Mouse (Mus musculus) forebrain, postnatal 0 days (tissue): Measurements from ENCODE around the gene Hoxd12. TPM values are rescaled to one million over a fixed set of nuclear protein-coding genes. Genes with fewer than 3 reads are reported as not detected.

ENCODE experiments used
- ATAC-seq: fragments of 200-750 bp; cut with Nextera tagmentation; 2 replicates; pipeline ENCODE4 v1.8.0; 2017; ENCODE audit warnings: mild to moderate bottlenecking, moderate library complexity
- DNase-seq: peaks from one replicate; pipeline ENCODE4 v3.0.0-alpha.2; 2015
- H3K27ac ChIP-seq: fragments of 300-500 bp; sonication (generic); 2 replicates; pipeline ENCODE4 v1.5.1; 2014; ENCODE audit warnings: low read depth, mild to moderate bottlenecking, antibody characterized with exemption, low read length, moderate library complexity, mixed read lengths
- H3K27me3 ChIP-seq: fragments of 300-500 bp; sonication (generic); 2 replicates; pipeline ENCODE4 v1.6.1; 2014; ENCODE audit warnings: mild to moderate bottlenecking, low read length, mixed read lengths; ENCODE audit not compliant: insufficient read depth
- H3K36me3 ChIP-seq: fragments of 300-500 bp; sonication (generic); 2 replicates; pipeline ENCODE4 v1.6.1; 2014; ENCODE audit warnings: mild to moderate bottlenecking, moderate library complexity; ENCODE audit not compliant: insufficient read depth
- H3K4me1 ChIP-seq: fragments of 300-500 bp; sonication (generic); 2 replicates; pipeline ENCODE4 v1.6.1; 2014; ENCODE audit warnings: antibody characterized with exemption; ENCODE audit not compliant: insufficient read depth
- H3K4me2 ChIP-seq: fragments of 300-500 bp; sonication (generic); 2 replicates; pipeline ENCODE4 v1.6.1; 2014; ENCODE audit warnings: low read depth, mild to moderate bottlenecking, moderate library complexity
- H3K4me3 ChIP-seq: fragments of 300-500 bp; sonication (generic); 2 replicates; pipeline ENCODE4 v1.5.1; 2014; ENCODE audit warnings: low read depth, low read length, mixed read lengths
- H3K9ac ChIP-seq: fragments of 300-500 bp; sonication (generic); 2 replicates; pipeline ENCODE4 v1.6.1; 2014; ENCODE audit warnings: mild to moderate bottlenecking
- H3K9me3 ChIP-seq: fragments of 300-500 bp; sonication (generic); 2 replicates; pipeline ENCODE4 v1.6.1; 2016; ENCODE audit warnings: low read length
- CTCF ChIP-seq: sonication (generic); IDR thresholded peaks from 2 replicates; pipeline ENCODE4 v1.5.1; 2016; ENCODE audit warnings: antibody characterized with exemption, control low read depth, low read depth
- WGBS: fragments of 180-500 bp; shearing (Covaris S2); extraction: QIAGEN DNeasy Blood & Tissue Kit; methylation state at CpG from one replicate; pipeline ENCODE4 v1.1.7; 2014; 5-methylcytosine and 5-hydroxymethylcytosine counted together
- microRNA counts: library from miRNA; unstranded; fragments of <30 nt; microRNA quantifications from one replicate; lab custom pipeline; 2015
- microRNA-seq, 2 experiments: library from miRNA; unstranded; fragments of <30 nt; microRNA quantifications; one replicate each; pipeline ENCODE4; 2016
- polyA plus RNA-seq: library from polyadenylated mRNA; unstranded; fragments of >200 nt; fragmentation: Nextera tagmentation; extraction: Ambion mirVana; gene quantifications from 2 replicates; pipeline ENCODE4 v1.2.1, GENCODE M21; 2015
- total RNA-seq: library from RNA; depleted of rRNA; stranded (reverse); fragments of >200 nt; gene quantifications from 2 replicates; pipeline ENCODE4 v1.2.3, GENCODE M21; 2014; rRNA removed

The Hoxd12 gene
- total and polyA plus RNA-seq, 2 experiments from 2014 or later, result not detected

GRCm38 (mm10) chr2:74724244-74725015, 49.6 kb downstream of the Hoxd12 start:
- Histone ChIP-seq H3K4me3 (no peak overlapping the region), H3K4me1 (no peaks in the 10 kb centered on the region), H3K27ac (no peak overlapping the region), H3K9me3 (no peaks in the 10 kb centered on the region), H3K36me3 (no peaks in the 10 kb centered on the region), H3K27me3 (peaks cover 100% of the 10 kb centered on the region), H3K4me2 (no peak overlapping the region), H3K9ac (no peak overlapping the region)
- ATAC-seq (no peak), DNase-seq (no peak)
- TF ChIP-seq CTCF, result no peak
- 7% methylated on average over 7 of the region's 7 CpGs for WGBS

- Histone ChIP-seq H3K4me2 (no peak overlapping the region), H3K27ac (no peak overlapping the region), H3K27me3 (peaks cover 98% of the 10 kb centered on the region), H3K4me3 (no peak overlapping the region), H3K9me3 (no peaks in the 10 kb centered on the region), H3K9ac (no peak overlapping the region), H3K4me1 (no peaks in the 10 kb centered on the region), H3K36me3 (no peaks in the 10 kb centered on the region)
- ATAC-seq (no peak), DNase-seq (no peak)
- WGBS, result 1% methylated on average over 17 of the region's 17 CpGs
- no peak for TF ChIP-seq CTCF
Measured at GRCm38 (mm10) chr2:74725171-74725570, 50.4 kb downstream of the Hoxd12 start.

GRCm38 (mm10) chr2:74726551-74726950, 51.7 kb downstream of the Hoxd12 start, which contains the start of gene Gm28230:
Gene Gm28230 (plus strand): TSS chr2:74726728.
- H3K9ac ChIP-seq, result no peak within 1 kb of the TSS

GRCm38 (mm10) chr2:74726973-74727639, 52.3 kb downstream of the Hoxd12 start:
- Histone ChIP-seq H3K27me3 (peaks cover 97% of the 10 kb centered on the region), H3K27ac (no peak overlapping the region), H3K9ac (no peak overlapping the region), H3K9me3 (no peaks in the 10 kb centered on the region), H3K4me1 (no peaks in the 10 kb centered on the region), H3K4me2 (no peak overlapping the region), H3K36me3 (no peaks in the 10 kb centered on the region), H3K4me3 (no peak overlapping the region)
- WGBS, result under 1% methylated on average over 39 of the region's 43 CpGs
- TF ChIP-seq CTCF, result no peak
- DNase-seq (no peak), ATAC-seq (no peak)

More at GRCm38 (mm10) chr2:74726551-74726950, 51.7 kb downstream of the Hoxd12 start, which contains the start of gene Gm28230:
- Histone ChIP-seq H3K9me3 (no peaks in the 10 kb centered on the region), H3K27me3 (peaks cover 98% of the 10 kb centered on the region), H3K36me3 (no peaks in the 10 kb centered on the region), H3K4me3 (no peak within 1 kb of the TSS), H3K27ac (no peak within 1 kb of the TSS), H3K4me2 (no peak within 1 kb of the TSS), H3K4me1 (no peaks in the 10 kb centered on the region)
- no peak for TF ChIP-seq CTCF
- DNase-seq (no peak), ATAC-seq (no peak)
- 3% methylated on average over 5 of the region's 5 CpGs for WGBS

MicroRNAs within 50 kb of the gene (microRNA counts, 519-probe panel; counts per million panel counts)
- not detected for microRNA mmu-miR-10b (lab: Ali Mortazavi, UCI)

Small RNAs within 50 kb of the gene (microRNA-seq; reads per million reads assigned to microRNA genes)
- gene Gm44463 (0 reads per million in 2 experiments), gene Mir10b (106 to 127 reads per million in 2 experiments)

Other genes with a start within 250 kb of the Hoxd12 start
- gene Lnpk, start 95.6 kb upstream of the Hoxd12 start, total RNA-seq, result 47.5 and 67.5 TPM in 2 replicates
- 22.7 and 32.6 TPM in 2 replicates for gene Lnpk, start 95.6 kb upstream of the Hoxd12 start, polyA plus RNA-seq
- gene Evx2, start 15.5 kb upstream of the Hoxd12 start, total RNA-seq, result not detected in 2 replicates
- not detected in 2 replicates for gene Evx2, start 15.5 kb upstream of the Hoxd12 start, polyA plus RNA-seq
- not detected in 2 replicates for gene Hoxd13, start 6.7 kb upstream of the Hoxd12 start, total RNA-seq
- not detected in 2 replicates for gene Hoxd13, start 6.7 kb upstream of the Hoxd12 start, polyA plus RNA-seq
- gene Hoxd11, start 4.5 kb downstream of the Hoxd12 start, total RNA-seq, result not detected in 2 replicates
- gene Hoxd11, start 4.5 kb downstream of the Hoxd12 start, polyA plus RNA-seq, result not detected in 2 replicates
- not detected in 2 replicates for gene Hoxd10, start 16.9 kb downstream of the Hoxd12 start, total RNA-seq
- not detected in 2 replicates for gene Hoxd10, start 16.9 kb downstream of the Hoxd12 start, polyA plus RNA-seq
- gene Hoxd9, start 22.7 kb downstream of the Hoxd12 start, total RNA-seq, result not detected in 2 replicates
- gene Hoxd9, start 22.7 kb downstream of the Hoxd12 start, polyA plus RNA-seq, result not detected in 2 replicates
- gene Hoxd8, start 29.6 kb downstream of the Hoxd12 start, total RNA-seq, result 0.10 TPM in 1 of 2 replicates, not detected in the other
- 0.22 TPM in 1 of 2 replicates, not detected in the other for gene Hoxd8, start 29.6 kb downstream of the Hoxd12 start, polyA plus RNA-seq
- gene Hoxd3, start 36.9 kb downstream of the Hoxd12 start, total RNA-seq, result not detected in 2 replicates
- gene Hoxd3, start 36.9 kb downstream of the Hoxd12 start, polyA plus RNA-seq, result not detected in 2 replicates
- gene Hoxd4, start 36.9 kb downstream of the Hoxd12 start, total RNA-seq, result not detected in 2 replicates
- gene Hoxd4, start 36.9 kb downstream of the Hoxd12 start, polyA plus RNA-seq, result not detected in 2 replicates
- not detected in 2 replicates for gene Gm28230, start 51.7 kb downstream of the Hoxd12 start, total RNA-seq
- not detected in 2 replicates for gene Gm28230, start 51.7 kb downstream of the Hoxd12 start, polyA plus RNA-seq
- gene Hoxd1, start 88.0 kb downstream of the Hoxd12 start, total RNA-seq, result not detected in 2 replicates
- not detected in 2 replicates for gene Hoxd1, start 88.0 kb downstream of the Hoxd12 start, polyA plus RNA-seq
- 105 and 120 TPM in 2 replicates for gene Mtx2, start 150.8 kb downstream of the Hoxd12 start, total RNA-seq
- 131 and 145 TPM in 2 replicates for gene Mtx2, start 150.8 kb downstream of the Hoxd12 start, polyA plus RNA-seq